Mouse (Mus musculus): ENCODE measurements at regions not wholly inside any gene's neighbourhood (a gene's known extent, or its start where the extent isn't known, plus 50 kb on each side); places are given as distances from the start of the nearest gene placed in this dataset.

DNA sequence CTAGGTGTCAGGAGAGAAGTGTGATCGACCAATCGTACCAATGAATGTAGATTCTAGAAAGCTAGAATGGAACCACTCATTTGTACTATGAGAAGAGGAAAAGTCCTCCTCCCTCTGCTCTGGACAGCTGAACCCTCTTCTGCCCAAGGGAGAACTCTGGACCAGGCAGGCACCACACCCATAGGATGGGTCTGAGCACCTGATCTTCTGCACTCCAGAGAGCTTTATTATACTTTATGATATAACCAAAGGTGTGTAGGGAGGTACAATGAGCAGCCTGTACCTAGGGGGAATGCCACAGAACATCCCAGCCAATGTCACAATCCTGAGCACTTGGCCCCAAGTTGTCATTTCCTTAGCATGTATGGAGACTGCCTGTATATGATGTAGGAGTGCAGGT is 352.5 kb upstream of the Zmiz1 start:
- 91% methylated on average over 2 of the region's 2 CpGs for WGBS

GRCm38 (mm10) chr14:25108101-25108652 is 350.8 kb upstream of the Zmiz1 start:
- Histone ChIP-seq H3K4me2 (peak overlapping the region; percentile 55), H3K27ac (ENCODE audit: low read depth, low read length) (peak overlapping the region; percentile 65), H3K9ac (ENCODE audit: low read depth, low read length) (no peak overlapping the region; the same call in 1 of the 2 replicates), H3K9me3 (ENCODE audit: control insufficient read depth, low read length) (no peaks in the 10 kb centered on the region), H3K4me3 (ENCODE audit: low read depth, low read length) (no peak overlapping the region), H3K4me1 (replicated peaks; ENCODE audit: control insufficient read depth, insufficient read depth, low read length) (peaks cover 12% of the 10 kb centered on the region), H3K27me3 (replicated peaks; ENCODE audit: control insufficient read depth, insufficient read depth, low read length) (no peaks in the 10 kb centered on the region), H3K36me3 (ENCODE audit: control insufficient read depth, insufficient read depth, low read length) (no peaks in the 10 kb centered on the region)
- WGBS: 24% methylated on average over 17 of the region's 17 CpGs
- peak; percentile 37 for DNase-seq (ENCODE audit: low spot score)
- 0 out of 2 replicates have a peak, but pooled peaks have one; percentile 20 for ATAC-seq (replicated peaks; ENCODE audit: low FRiP score)

More for the DNA sequence above, 352.5 kb upstream of the Zmiz1 start:
- no peak for DNase-seq (ENCODE audit: low spot score)
- Histone ChIP-seq H3K27me3 (replicated peaks; ENCODE audit: control insufficient read depth, insufficient read depth, low read length) (no peaks in the 10 kb centered on the region), H3K27ac (ENCODE audit: low read depth, low read length) (no peak overlapping the region), H3K9ac (ENCODE audit: low read depth, low read length) (no peak overlapping the region), H3K4me3 (ENCODE audit: low read depth, low read length) (no peak overlapping the region), H3K36me3 (ENCODE audit: control insufficient read depth, insufficient read depth, low read length) (no peaks in the 10 kb centered on the region), H3K9me3 (ENCODE audit: control insufficient read depth, low read length) (no peaks in the 10 kb centered on the region), H3K4me1 (replicated peaks; ENCODE audit: control insufficient read depth, insufficient read depth, low read length) (peaks cover 12% of the 10 kb centered on the region), H3K4me2 (no peak overlapping the region)
- ATAC-seq (replicated peaks; ENCODE audit: low FRiP score): no peak

- no peak overlapping the region; the same call in 1 of the 2 replicates for H3K9ac ChIP-seq (ENCODE audit: low read depth, low read length)
- peak overlapping the region; percentile 65 for H3K27ac ChIP-seq (ENCODE audit: low read depth, low read length)
- peak; percentile 66 for ATAC-seq (replicated peaks; ENCODE audit: low FRiP score)
These were observed 350.2 kb upstream of the Zmiz1 start for GRCm38 (mm10) chr14:25108701-25109290.

GRCm38 (mm10) chr14:25109691-25110090 is 349.3 kb upstream of the Zmiz1 start:
- H3K27ac ChIP-seq (ENCODE audit: low read depth, low read length): no peak overlapping the region
- H3K4me2 ChIP-seq: no peak overlapping the region
- H3K9me3 ChIP-seq (ENCODE audit: control insufficient read depth, low read length): no peaks in the 10 kb centered on the region
- WGBS: 21% methylated on average over 1 of the region's 1 CpGs
- DNase-seq (ENCODE audit: low spot score) (no peak), ATAC-seq (replicated peaks; ENCODE audit: low FRiP score) (no peak)
- no peak overlapping the region for H3K4me3 ChIP-seq (ENCODE audit: low read depth, low read length)
- H3K4me1 ChIP-seq (replicated peaks; ENCODE audit: control insufficient read depth, insufficient read depth, low read length): peaks cover 12% of the 10 kb centered on the region
- no peaks in the 10 kb centered on the region for H3K27me3 ChIP-seq (replicated peaks; ENCODE audit: control insufficient read depth, insufficient read depth, low read length)
- H3K9ac ChIP-seq (ENCODE audit: low read depth, low read length): no peak overlapping the region
- H3K36me3 ChIP-seq (ENCODE audit: control insufficient read depth, insufficient read depth, low read length): no peaks in the 10 kb centered on the region

More at GRCm38 (mm10) chr14:25108701-25109290, 350.2 kb upstream of the Zmiz1 start:
- H3K27me3 ChIP-seq (replicated peaks; ENCODE audit: control insufficient read depth, insufficient read depth, low read length): no peaks in the 10 kb centered on the region
- H3K4me1 ChIP-seq (replicated peaks; ENCODE audit: control insufficient read depth, insufficient read depth, low read length): peaks cover 12% of the 10 kb centered on the region
- WGBS: 6% methylated on average over 8 of the region's 8 CpGs
- H3K9me3 ChIP-seq (ENCODE audit: control insufficient read depth, low read length): no peaks in the 10 kb centered on the region
- DNase-seq (ENCODE audit: low spot score): peak; percentile 59
- H3K4me2 ChIP-seq: peak overlapping the region; percentile 55
- no peak overlapping the region for H3K4me3 ChIP-seq (ENCODE audit: low read depth, low read length)
- H3K36me3 ChIP-seq (ENCODE audit: control insufficient read depth, insufficient read depth, low read length): no peaks in the 10 kb centered on the region

GRCm38 (mm10) chr14:25112832-25113231 is 346.2 kb upstream of the Zmiz1 start:
- Histone ChIP-seq H3K27me3 (replicated peaks; ENCODE audit: control insufficient read depth, insufficient read depth, low read length) (no peaks in the 10 kb centered on the region), H3K4me3 (ENCODE audit: low read depth, low read length) (no peak overlapping the region), H3K4me2 (no peak overlapping the region), H3K9ac (ENCODE audit: low read depth, low read length) (no peak overlapping the region), H3K9me3 (ENCODE audit: control insufficient read depth, low read length) (0 out of 2 replicates have a peak, but pooled peaks cover under 1% of the 10 kb centered on the region), H3K36me3 (ENCODE audit: control insufficient read depth, insufficient read depth, low read length) (no peaks in the 10 kb centered on the region), H3K4me1 (replicated peaks; ENCODE audit: control insufficient read depth, insufficient read depth, low read length) (peaks cover 12% of the 10 kb centered on the region), H3K27ac (ENCODE audit: low read depth, low read length) (no peak overlapping the region)
- ATAC-seq (replicated peaks; ENCODE audit: low FRiP score) (no peak), DNase-seq (ENCODE audit: low spot score) (no peak)
- 59% methylated on average over 10 of the region's 10 CpGs for WGBS

GRCm38 (mm10) chr14:25113326-25113725 is 345.7 kb upstream of the Zmiz1 start:
- Histone ChIP-seq H3K27ac (ENCODE audit: low read depth, low read length) (no peak overlapping the region), H3K36me3 (ENCODE audit: control insufficient read depth, insufficient read depth, low read length) (no peaks in the 10 kb centered on the region), H3K4me2 (no peak overlapping the region), H3K27me3 (replicated peaks; ENCODE audit: control insufficient read depth, insufficient read depth, low read length) (no peaks in the 10 kb centered on the region), H3K4me3 (ENCODE audit: low read depth, low read length) (no peak overlapping the region), H3K9me3 (ENCODE audit: control insufficient read depth, low read length) (0 out of 2 replicates have a peak, but pooled peaks cover 2% of the 10 kb centered on the region), H3K4me1 (replicated peaks; ENCODE audit: control insufficient read depth, insufficient read depth, low read length) (peaks cover 10% of the 10 kb centered on the region), H3K9ac (ENCODE audit: low read depth, low read length) (no peak overlapping the region)
- DNase-seq (ENCODE audit: low spot score): no peak
- 51% methylated on average over 2 of the region's 2 CpGs for WGBS
- ATAC-seq (replicated peaks; ENCODE audit: low FRiP score): no peak

GRCm38 (mm10) chr14:25116424-25116823 is 342.6 kb upstream of the Zmiz1 start:
- Histone ChIP-seq H3K27me3 (replicated peaks; ENCODE audit: control insufficient read depth, insufficient read depth, low read length) (no peaks in the 10 kb centered on the region), H3K4me1 (replicated peaks; ENCODE audit: control insufficient read depth, insufficient read depth, low read length) (no peaks in the 10 kb centered on the region), H3K4me3 (ENCODE audit: low read depth, low read length) (no peak overlapping the region), H3K36me3 (ENCODE audit: control insufficient read depth, insufficient read depth, low read length) (no peaks in the 10 kb centered on the region), H3K4me2 (no peak overlapping the region), H3K9ac (ENCODE audit: low read depth, low read length) (no peak overlapping the region), H3K9me3 (ENCODE audit: control insufficient read depth, low read length) (0 out of 2 replicates have a peak, but pooled peaks cover 2% of the 10 kb centered on the region), H3K27ac (ENCODE audit: low read depth, low read length) (no peak overlapping the region)
- peak; percentile 48 for DNase-seq (ENCODE audit: low spot score)
- no peak for ATAC-seq (replicated peaks; ENCODE audit: low FRiP score)
- 41% methylated on average over 4 of the region's 4 CpGs for WGBS

- no peak overlapping the region for H3K9ac ChIP-seq (ENCODE audit: low read depth, low read length)
- 0 out of 2 replicates have a peak, but pooled peaks cover 2% of the 10 kb centered on the region for H3K9me3 ChIP-seq (ENCODE audit: control insufficient read depth, low read length)
- no peaks in the 10 kb centered on the region for H3K36me3 ChIP-seq (ENCODE audit: control insufficient read depth, insufficient read depth, low read length)
- H3K4me2 ChIP-seq: no peak overlapping the region
- DNase-seq (ENCODE audit: low spot score) (no peak), ATAC-seq (replicated peaks; ENCODE audit: low FRiP score) (no peak)
- H3K27me3 ChIP-seq (replicated peaks; ENCODE audit: control insufficient read depth, insufficient read depth, low read length): no peaks in the 10 kb centered on the region
- 80% methylated on average over 4 of the region's 4 CpGs for WGBS
- H3K4me3 ChIP-seq (ENCODE audit: low read depth, low read length): no peak overlapping the region
- H3K4me1 ChIP-seq (replicated peaks; ENCODE audit: control insufficient read depth, insufficient read depth, low read length): 0 out of 2 replicates have a peak, but pooled peaks cover 2% of the 10 kb centered on the region
- no peak overlapping the region for H3K27ac ChIP-seq (ENCODE audit: low read depth, low read length)
These were observed 339.0 kb upstream of the Zmiz1 start for GRCm38 (mm10) chr14:25119999-25120398.

- H3K27me3 ChIP-seq (replicated peaks; ENCODE audit: control insufficient read depth, insufficient read depth, low read length): no peaks in the 10 kb centered on the region
- no peaks in the 10 kb centered on the region for H3K36me3 ChIP-seq (ENCODE audit: control insufficient read depth, insufficient read depth, low read length)
- ATAC-seq (replicated peaks; ENCODE audit: low FRiP score): no peak
- no peak overlapping the region for H3K4me3 ChIP-seq (ENCODE audit: low read depth, low read length)
- H3K27ac ChIP-seq (ENCODE audit: low read depth, low read length): no peak overlapping the region
- no peak overlapping the region for H3K9ac ChIP-seq (ENCODE audit: low read depth, low read length)
- no peak overlapping the region for H3K4me2 ChIP-seq
- 65% methylated on average over 8 of the region's 8 CpGs for whole genome bisulfite sequencing
- DNase-seq (ENCODE audit: low spot score): no peak
- 0 out of 2 replicates have a peak, but pooled peaks cover 2% of the 10 kb centered on the region for H3K9me3 ChIP-seq (ENCODE audit: control insufficient read depth, low read length)
- H3K4me1 ChIP-seq (replicated peaks; ENCODE audit: control insufficient read depth, insufficient read depth, low read length): 0 out of 2 replicates have a peak, but pooled peaks cover 2% of the 10 kb centered on the region
These were observed 338.5 kb upstream of the Zmiz1 start for GRCm38 (mm10) chr14:25120506-25120905.

Measured in liver, embryonic 11.5 days (tissue).